Mouse (Mus musculus) neural tube, embryonic 14.5 days (tissue): Measurements from ENCODE around the gene Xpnpep1. TPM values are rescaled to one million over a fixed set of nuclear protein-coding genes. Genes with fewer than 3 reads are reported as not detected.

Source experiments
- ATAC-seq: fragments of 200-750 bp; cut with Nextera tagmentation; 2 replicates; pipeline ENCODE4 v1.8.0; 2017; ENCODE audit warnings: low read depth, mild to moderate bottlenecking, moderate TSS enrichment, moderate library complexity
- H3K27ac ChIP-seq: fragments of 300-500 bp; sonication (generic); 2 replicates; pipeline ENCODE4 v1.5.1; 2014; ENCODE audit warnings: low read depth, mild to moderate bottlenecking, control low read depth, low read length, moderate library complexity, mixed read lengths
- H3K27me3 ChIP-seq: fragments of 300-500 bp; sonication (generic); 2 replicates; pipeline ENCODE4 v1.6.1; 2014; ENCODE audit warnings: low read length; ENCODE audit not compliant: control insufficient read depth, insufficient read depth
- H3K36me3 ChIP-seq: fragments of 300-500 bp; sonication (generic); 2 replicates; pipeline ENCODE4 v1.6.1; 2014; ENCODE audit warnings: low read length, mixed read lengths; ENCODE audit not compliant: control insufficient read depth, insufficient read depth
- H3K4me1 ChIP-seq: fragments of 300-500 bp; sonication (generic); 2 replicates; pipeline ENCODE4 v1.6.1; 2014; ENCODE audit warnings: low read length; ENCODE audit not compliant: control insufficient read depth, insufficient read depth
- H3K4me2 ChIP-seq: fragments of 300-500 bp; sonication (generic); 2 replicates; pipeline ENCODE4 v1.6.1; 2014; ENCODE audit warnings: mild to moderate bottlenecking, low read depth, low read length, control low read depth
- H3K4me3 ChIP-seq: fragments of 300-500 bp; sonication (generic); 2 replicates; pipeline ENCODE4 v1.5.1; 2014; ENCODE audit warnings: low read depth, low read length, control low read depth, mixed read lengths
- H3K9ac ChIP-seq: fragments of 300-500 bp; sonication (generic); replicated peaks from 2 replicates; pipeline ENCODE4 v1.6.1; 2014; ENCODE audit warnings: low read depth, mild to moderate bottlenecking, control low read depth, low read length, mixed read lengths
- H3K9me3 ChIP-seq: fragments of 300-500 bp; sonication (generic); 2 replicates; pipeline ENCODE4 v1.6.1; 2016; ENCODE audit warnings: low read length; ENCODE audit not compliant: control insufficient read depth
- WGBS: fragments of 180-500 bp; shearing (Covaris S2); extraction: QIAGEN DNeasy Blood & Tissue Kit; methylation state at CpG from one replicate; pipeline ENCODE4 v1.1.7; 2014; 5-methylcytosine and 5-hydroxymethylcytosine counted together
- polyA plus RNA-seq: library from polyadenylated mRNA; unstranded; fragments of >200 nt; fragmentation: Nextera tagmentation; extraction: Ambion mirVana; gene quantifications from 2 replicates; pipeline ENCODE4 v1.2.1, GENCODE M21; 2014

The Xpnpep1 gene
- polyA plus RNA-seq, 1 experiment from 2014 or later = 123 TPM

DNA sequence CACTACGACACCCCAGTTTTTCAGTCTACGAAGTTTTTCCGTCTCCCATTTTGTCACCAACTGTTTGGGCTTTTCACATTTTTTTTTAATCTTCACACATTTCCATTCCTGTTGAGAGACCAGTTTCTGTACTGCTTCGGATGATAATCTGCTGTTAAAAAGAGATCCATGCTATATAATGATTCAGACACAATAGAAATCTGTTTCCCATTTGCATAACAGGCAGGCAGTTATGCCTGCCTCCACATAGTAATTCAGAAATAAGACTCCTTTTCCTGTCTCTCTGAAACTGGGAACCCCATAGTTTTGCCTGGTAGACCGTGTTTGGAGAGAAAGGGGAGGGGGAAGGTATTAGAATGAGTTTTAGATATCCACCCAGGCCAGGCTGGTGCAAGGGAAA lies 31.6 kb upstream of the Xpnpep1 start:
- Histone ChIP-seq H3K36me3 (no peaks in the 10 kb centered on the region), H3K9ac (no peak overlapping the region), H3K4me1 (no peaks in the 10 kb centered on the region), H3K27me3 (no peaks in the 10 kb centered on the region), H3K27ac (no peak overlapping the region), H3K4me3 (no peak overlapping the region), H3K4me2 (no peak overlapping the region), H3K9me3 (no peaks in the 10 kb centered on the region)
- 72% methylated on average over 5 of the region's 5 CpGs for WGBS
- ATAC-seq = no peak

GRCm38 (mm10) chr19:53070870-53071269 lies 30.9 kb upstream of the Xpnpep1 start:
- no peak overlapping the region for H3K9ac ChIP-seq
- no peaks in the 10 kb centered on the region for H3K36me3 ChIP-seq
- H3K9me3 ChIP-seq = no peaks in the 10 kb centered on the region
- no peak overlapping the region for H3K4me3 ChIP-seq
- H3K27me3 ChIP-seq = no peaks in the 10 kb centered on the region
- no peaks in the 10 kb centered on the region for H3K4me1 ChIP-seq
- ATAC-seq = no peak
- 72% methylated on average over 4 of the region's 4 CpGs for WGBS
- no peak overlapping the region for H3K27ac ChIP-seq
- no peak overlapping the region for H3K4me2 ChIP-seq

DNA sequence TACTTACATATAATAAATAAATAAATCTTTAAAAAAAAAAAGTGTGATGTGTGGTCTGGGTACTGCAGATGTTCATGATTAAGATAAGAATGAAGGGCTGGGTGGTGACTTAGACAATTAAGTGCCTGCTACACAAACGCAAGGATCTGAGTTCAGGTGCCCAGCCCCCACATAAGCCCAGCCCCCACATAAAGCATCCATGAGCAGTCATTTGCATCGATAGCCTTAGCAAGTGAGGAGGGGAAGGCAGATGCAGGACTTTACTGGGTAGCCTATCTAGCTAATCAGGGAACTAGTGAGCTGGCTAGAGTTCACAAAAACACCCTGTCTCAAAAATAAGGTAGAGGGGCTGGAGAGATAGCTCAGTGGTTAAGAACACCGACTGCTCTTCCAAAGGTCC lies 29.4 kb upstream of the Xpnpep1 start:
- no peak overlapping the region for H3K27ac ChIP-seq
- no peak overlapping the region for H3K4me3 ChIP-seq
- no peaks in the 10 kb centered on the region for H3K27me3 ChIP-seq
- H3K4me2 ChIP-seq = no peak overlapping the region
- ATAC-seq = no peak
- H3K36me3 ChIP-seq = no peaks in the 10 kb centered on the region
- H3K9me3 ChIP-seq = no peaks in the 10 kb centered on the region
- no peak overlapping the region for H3K9ac ChIP-seq
- no peaks in the 10 kb centered on the region for H3K4me1 ChIP-seq
- 90% methylated on average over 3 of the region's 3 CpGs for WGBS

- H3K27ac ChIP-seq = no peak overlapping the region
- no peak for ATAC-seq
- H3K9me3 ChIP-seq = no peaks in the 10 kb centered on the region
- H3K4me3 ChIP-seq = no peak overlapping the region
- no peaks in the 10 kb centered on the region for H3K36me3 ChIP-seq
- 61% methylated on average over 10 of the region's 10 CpGs for WGBS
- no peak overlapping the region for H3K9ac ChIP-seq
- no peaks in the 10 kb centered on the region for H3K27me3 ChIP-seq
- no peak overlapping the region for H3K4me2 ChIP-seq
- no peaks in the 10 kb centered on the region for H3K4me1 ChIP-seq
These were observed 26.9 kb upstream of the Xpnpep1 start for GRCm38 (mm10) chr19:53066934-53067333.

GRCm38 (mm10) chr19:53066531-53066930 lies 26.5 kb upstream of the Xpnpep1 start:
- H3K4me1 ChIP-seq = no peaks in the 10 kb centered on the region
- no peak overlapping the region for H3K9ac ChIP-seq
- no peak for ATAC-seq
- 63% methylated on average over 9 of the region's 9 CpGs for WGBS
- no peak overlapping the region for H3K4me3 ChIP-seq
- H3K36me3 ChIP-seq = no peaks in the 10 kb centered on the region
- no peaks in the 10 kb centered on the region for H3K9me3 ChIP-seq
- H3K27me3 ChIP-seq = no peaks in the 10 kb centered on the region
- no peak overlapping the region for H3K27ac ChIP-seq
- no peak overlapping the region for H3K4me2 ChIP-seq

DNA sequence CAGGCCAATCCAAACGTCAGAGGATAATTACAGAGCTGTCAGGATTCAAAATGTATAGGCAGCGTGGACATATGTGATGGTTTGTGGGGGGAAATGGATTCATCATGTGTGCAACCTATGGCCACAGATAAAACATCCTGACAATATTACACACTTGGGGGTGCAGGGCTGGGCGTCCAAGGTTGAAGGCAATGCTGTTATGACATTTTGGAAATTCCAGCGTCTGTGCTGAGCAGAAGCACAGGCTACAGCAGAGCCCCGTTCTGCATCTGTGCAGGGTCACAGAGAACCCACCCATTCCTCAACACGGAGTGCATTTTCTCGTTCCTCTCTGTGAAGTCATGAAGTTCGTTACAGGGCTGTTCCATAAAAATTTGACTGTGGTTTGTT lies 25.0 kb upstream of the Xpnpep1 start:
- no peak overlapping the region for H3K27ac ChIP-seq
- H3K36me3 ChIP-seq = no peaks in the 10 kb centered on the region
- WGBS = 67% methylated on average over 8 of the region's 8 CpGs
- no peak overlapping the region for H3K4me2 ChIP-seq
- no peaks in the 10 kb centered on the region for H3K27me3 ChIP-seq
- no peaks in the 10 kb centered on the region for H3K9me3 ChIP-seq
- H3K9ac ChIP-seq = no peak overlapping the region
- no peak for ATAC-seq
- H3K4me1 ChIP-seq = no peaks in the 10 kb centered on the region
- no peak overlapping the region for H3K4me3 ChIP-seq

- no peaks in the 10 kb centered on the region for H3K9me3 ChIP-seq
- no peak overlapping the region for H3K4me3 ChIP-seq
- no peak overlapping the region for H3K27ac ChIP-seq
- no peaks in the 10 kb centered on the region for H3K36me3 ChIP-seq
- no peak for ATAC-seq
- H3K27me3 ChIP-seq = no peaks in the 10 kb centered on the region
- no peak overlapping the region for H3K9ac ChIP-seq
- H3K4me1 ChIP-seq = no peaks in the 10 kb centered on the region
- no peak overlapping the region for H3K4me2 ChIP-seq
- 81% methylated on average over 12 of the region's 12 CpGs for WGBS
These were observed 24.4 kb upstream of the Xpnpep1 start for GRCm38 (mm10) chr19:53064292-53064971.

DNA sequence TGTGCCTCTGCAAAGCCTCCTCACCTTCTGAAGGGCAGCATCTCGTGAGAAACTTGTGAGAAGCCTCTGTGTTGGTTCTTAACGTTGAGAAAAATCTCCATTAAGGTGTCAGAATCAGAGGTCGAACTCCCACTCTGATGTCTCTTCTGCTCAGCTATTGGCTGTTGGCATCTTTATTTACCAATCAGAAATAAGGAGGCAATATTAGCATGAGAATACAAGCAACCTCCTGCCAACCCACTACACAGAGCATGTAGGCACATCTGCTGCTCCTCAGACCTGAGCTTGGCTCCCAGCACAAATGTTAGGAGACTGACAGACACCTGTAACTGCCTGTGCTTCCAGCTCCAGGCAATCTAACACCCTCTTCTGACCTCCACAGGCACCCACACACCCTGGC lies 22.0 kb upstream of the Xpnpep1 start:
- Histone ChIP-seq H3K4me2 (no peak overlapping the region), H3K36me3 (no peaks in the 10 kb centered on the region), H3K9ac (no peak overlapping the region), H3K27me3 (no peaks in the 10 kb centered on the region), H3K4me3 (no peak overlapping the region), H3K27ac (no peak overlapping the region), H3K9me3 (no peaks in the 10 kb centered on the region), H3K4me1 (no peaks in the 10 kb centered on the region)
- 35% methylated on average over 3 of the region's 3 CpGs for WGBS
- ATAC-seq = no peak

GRCm38 (mm10) chr19:53059344-53060111 lies 19.5 kb upstream of the Xpnpep1 start:
- WGBS = 90% methylated on average over 16 of the region's 16 CpGs
- Histone ChIP-seq H3K36me3 (no peaks in the 10 kb centered on the region), H3K4me2 (no peak overlapping the region), H3K27ac (no peak overlapping the region), H3K9me3 (no peaks in the 10 kb centered on the region), H3K4me1 (no peaks in the 10 kb centered on the region), H3K27me3 (no peaks in the 10 kb centered on the region), H3K4me3 (no peak overlapping the region), H3K9ac (no peak overlapping the region)
- ATAC-seq = no peak
